Mouse (Mus musculus) testis, adult 2 months (tissue): ENCODE measurements around the gene Pik3ip1.

Experiments
- CTCF ChIP-seq: fragments of 200-500 bp; IDR thresholded peaks from 2 replicates; pipeline ENCODE4 v1.5.1; 2012; ENCODE audit warnings: low read depth, mild to moderate bottlenecking, inconsistent platforms, low read length, moderate library complexity; ENCODE audit not compliant: control insufficient read depth, insufficient read depth, insufficient replicate concordance
- POLR2A ChIP-seq: fragments of 200-500 bp; IDR thresholded peaks from 2 replicates; pipeline ENCODE4 v1.6.1; 2012; ENCODE audit warnings: low read depth, mild to moderate bottlenecking, inconsistent platforms, low read length, moderate library complexity; ENCODE audit not compliant: control insufficient read depth

- no peak for TF ChIP-seq POLR2A
- no peak for TF ChIP-seq CTCF
Measured at GRCm38 (mm10) chr11:3382602-3383594, 52.7 kb downstream of the Pik3ip1 start.
